9 mouse cellular contexts compared by ENCODE assay signal in genomic region chr3:79179499-79180053, GRCm38 (mm10).
DNase-seq lines count a peak whose midpoint lies in the region; ATAC-seq and TF ChIP-seq lines count a peak whose summit lies in the region.
"Had no signal": no experiment of that assay in that cellular context is flagged by ENCODE, and none has a peak within 500 bp of the region (broad histone marks: within the 10 kb centered on the region; RNA-seq: fewer than 3 reads in every experiment).

No protein-coding gene starts in this region.

- ATAC-seq in heart, embryonic 12.5 days (ENCODE audit: insufficient number of reproducible peaks, low FRiP score) = no peak
- peak; percentile 16; the same call in 1 of the 2 replicates for ATAC-seq in lung, embryonic 14.5 days (ENCODE audit: insufficient read depth)
- no peak for ATAC-seq in liver, postnatal 0 days

- DNase-seq in heart, adult 8-10 months (ENCODE audit: low spot score) = no peak
- DNase-seq in lung, embryonic 14.5 days = no peak
- DNase-seq in lung, postnatal 25 days (ENCODE audit: low spot score) = no peak
- no peak for DNase-seq in liver, postnatal 0 days
- DNase-seq in cerebellum, postnatal 14 days = no peak
- no peak for DNase-seq in thymus, postnatal 4 days

- H3K27ac ChIP-seq in heart, embryonic 12.5 days (ENCODE audit: poor library complexity, severe bottlenecking) = peak overlapping the region; percentile 85
- H3K27ac ChIP-seq in lung, embryonic 14.5 days (ENCODE audit: low read depth) = peak overlapping the region; percentile 30; the same call in 1 of the 2 replicates
- H3K27ac ChIP-seq in embryonic fibroblast, embryonic 13.5 days (ENCODE audit: insufficient read depth, low read length) = no peak overlapping the region; the same call in 1 of the 2 replicates
- H3K27ac ChIP-seq in liver, postnatal 0 days (ENCODE audit: low read depth) = no peak overlapping the region
- H3K27ac ChIP-seq: embryonic facial prominence, embryonic 13.5 days had no signal

- H3K9ac ChIP-seq in heart, embryonic 12.5 days = peak overlapping the region; percentile 68
- H3K9ac ChIP-seq in lung, embryonic 14.5 days = no peak overlapping the region
- H3K9ac ChIP-seq in liver, postnatal 0 days (replicated peaks) = no peak overlapping the region
- H3K9ac ChIP-seq: embryonic facial prominence, embryonic 13.5 days had no signal

- H3K27me3 ChIP-seq in heart, embryonic 12.5 days (replicated peaks) = no peaks in the 10 kb centered on the region
- no peaks in the 10 kb centered on the region for H3K27me3 ChIP-seq in lung, embryonic 14.5 days (ENCODE audit: insufficient read depth, low read length)
- no peaks in the 10 kb centered on the region for H3K27me3 ChIP-seq in liver, postnatal 0 days (ENCODE audit: insufficient read depth, low read length)
- H3K27me3 ChIP-seq: embryonic facial prominence, embryonic 13.5 days had no signal

- no peaks in the 10 kb centered on the region for H3K9me3 ChIP-seq in heart, embryonic 12.5 days (replicated peaks)
- H3K9me3 ChIP-seq in lung, embryonic 14.5 days (ENCODE audit: low read depth, low read length) = no peaks in the 10 kb centered on the region
- H3K9me3 ChIP-seq in liver, postnatal 0 days (ENCODE audit: low read length) = no peaks in the 10 kb centered on the region
- H3K9me3 ChIP-seq: embryonic facial prominence, embryonic 13.5 days had no signal

- no peak for TF ChIP-seq POLR2A in embryonic fibroblast, embryonic 13.5 days (IDR thresholded peaks at IDR 0.05; ENCODE audit: low read depth, low read length)

- WGBS in heart, embryonic 12.5 days = 81% methylated on average over 2 of the region's 2 CpGs
- 80% methylated on average over 2 of the region's 2 CpGs for WGBS in lung, embryonic 14.5 days
- WGBS in liver, postnatal 0 days (ENCODE audit: insufficient replicate concordance) = 91% methylated on average over 2 of the region's 2 CpGs

- peak overlapping the region; percentile 69 for H3K4me2 ChIP-seq in heart, embryonic 12.5 days
- peak overlapping the region; percentile 58; the same call in 1 of the 2 replicates for H3K4me2 ChIP-seq in lung, embryonic 14.5 days
- 0 out of 2 replicates have a peak overlapping the region, but pooled peaks have one; percentile 58 for H3K4me2 ChIP-seq in liver, postnatal 0 days (ENCODE audit: low read depth, low read length)
- H3K4me2 ChIP-seq: embryonic facial prominence, embryonic 13.5 days had no signal

- H3K36me3 ChIP-seq in heart, embryonic 12.5 days = no peaks in the 10 kb centered on the region
- H3K36me3 ChIP-seq in lung, embryonic 14.5 days (ENCODE audit: insufficient read depth) = no peaks in the 10 kb centered on the region
- H3K36me3 ChIP-seq in liver, postnatal 0 days (replicated peaks; ENCODE audit: insufficient read depth, low read length) = no peaks in the 10 kb centered on the region
- H3K36me3 ChIP-seq: embryonic facial prominence, embryonic 13.5 days had no signal

- peaks cover 53% of the 10 kb centered on the region for H3K4me1 ChIP-seq in heart, embryonic 12.5 days (replicated peaks)
- peaks cover 42% of the 10 kb centered on the region for H3K4me1 ChIP-seq in lung, embryonic 14.5 days (ENCODE audit: insufficient read depth)
- H3K4me1 ChIP-seq in embryonic fibroblast, embryonic 13.5 days (ENCODE audit: control insufficient read depth, insufficient read depth, low read length) = peaks cover 15% of the 10 kb centered on the region
- peaks cover 20% of the 10 kb centered on the region for H3K4me1 ChIP-seq in liver, postnatal 0 days (ENCODE audit: insufficient read depth)

- TF ChIP-seq EP300 in liver, postnatal 0 days (IDR thresholded peaks at IDR 0.05; ENCODE audit: low read depth) = no peak

- TF ChIP-seq CTCF in lung, embryonic 14.5 days (IDR thresholded peaks at IDR 0.05; ENCODE audit: low read depth) = no peak
- 0 out of 2 replicates have a peak, but pooled peaks have one; percentile 3 for TF ChIP-seq CTCF in embryonic fibroblast, embryonic 13.5 days (IDR thresholded peaks at IDR 0.05; ENCODE audit: borderline replicate concordance, insufficient read depth, low read length)
- no peak for TF ChIP-seq CTCF in liver, postnatal 0 days (IDR thresholded peaks at IDR 0.05; ENCODE audit: low read depth)

- H3K4me3 ChIP-seq in heart, embryonic 12.5 days = peak overlapping the region; percentile 33
- no peak overlapping the region for H3K4me3 ChIP-seq in lung, embryonic 14.5 days (ENCODE audit: low read depth, low read length)
- H3K4me3 ChIP-seq in embryonic fibroblast, embryonic 13.5 days (ENCODE audit: insufficient read depth, low read length) = peak overlapping the region; percentile 49
- H3K4me3 ChIP-seq in liver, postnatal 0 days (ENCODE audit: low read depth, low read length) = no peak overlapping the region
- H3K4me3 ChIP-seq: embryonic facial prominence, embryonic 13.5 days had no signal

Comparison
In these comparisons a context has a peak if more than half of its experiments do, and no peak if none do; other contexts are left out.
1. H3K27ac ChIP-seq: peak in heart, embryonic 12.5 days (single experiment) and lung, embryonic 14.5 days (single experiment); none in embryonic fibroblast, embryonic 13.5 days (single experiment) and liver, postnatal 0 days (single experiment).
2. H3K4me3 ChIP-seq: peak in heart, embryonic 12.5 days (single experiment) and embryonic fibroblast, embryonic 13.5 days (single experiment); none in lung, embryonic 14.5 days (single experiment) and liver, postnatal 0 days (single experiment).
3. Peak in every context shown above with its lines, with median percentiles within 50 percentile points of each other: H3K4me2 ChIP-seq.